Mouse (Mus musculus): Measurements from ENCODE around the gene H2afx. TPM values are rescaled to one million over a fixed set of nuclear protein-coding genes. Genes with fewer than 3 reads are reported as not detected.
"Not testable (repeated sequence)": the region's sequence is repeated elsewhere in the genome, so short reads cannot be mapped to it uniquely, and the experiment has no call there.

H2afx gene
- total and polyA plus RNA-seq, 2 experiments from 2014 or later, result 112 to 145 TPM

DNA sequence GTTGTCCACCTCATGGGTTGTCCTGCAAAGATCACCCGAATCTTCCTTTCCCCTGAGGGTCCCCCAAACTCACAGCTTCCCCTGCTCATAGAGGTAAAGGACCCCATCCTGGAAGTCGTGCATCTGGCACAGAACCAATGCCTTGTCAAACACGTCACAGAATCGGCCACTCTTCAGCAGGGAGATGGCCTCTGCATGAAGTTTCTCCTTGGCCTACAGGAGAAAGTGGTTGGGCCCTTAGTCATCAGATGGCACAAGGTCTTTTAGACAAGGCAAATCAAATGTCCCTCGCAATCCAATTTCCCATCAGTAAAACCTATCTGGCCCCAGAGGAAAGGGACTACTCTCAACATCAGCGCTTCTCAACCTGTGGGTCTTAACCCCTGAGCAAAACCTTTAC lies 18.6 kb downstream of the H2afx start:
- H3K4me2 ChIP-seq (ENCODE audit: low read depth, low read length, poor library complexity, severe bottlenecking), result no peak overlapping the region
- no peaks in the 10 kb centered on the region for H3K4me1 ChIP-seq (ENCODE audit: insufficient read depth, low read length)
- DNase-seq (ENCODE audit: low spot score) (no peak), ATAC-seq (ENCODE audit: low FRiP score) (no peak)
- no peak overlapping the region for H3K9ac ChIP-seq (replicated peaks; ENCODE audit: low read length, poor library complexity, severe bottlenecking)
- H3K9me3 ChIP-seq (ENCODE audit: low read length), result no peaks in the 10 kb centered on the region
- WGBS, result 95% methylated on average over 6 of the region's 6 CpGs
- no peak overlapping the region for H3K27ac ChIP-seq (ENCODE audit: low read depth, low read length)
- no peak overlapping the region for H3K4me3 ChIP-seq (ENCODE audit: low read depth, low read length)
- H3K27me3 ChIP-seq (ENCODE audit: insufficient read depth, low read length), result no peaks in the 10 kb centered on the region
- H3K36me3 ChIP-seq (ENCODE audit: insufficient read depth, low read length), result peaks cover 76% of the 10 kb centered on the region
- TF ChIP-seq CTCF (IDR thresholded peaks at IDR 0.05), result no peak

GRCm38 (mm10) chr9:44357207-44357606 lies 22.7 kb downstream of the H2afx start:
- H3K4me1 ChIP-seq (ENCODE audit: insufficient read depth, low read length), result 0 out of 2 replicates have a peak, but pooled peaks cover 3% of the 10 kb centered on the region
- no peak overlapping the region for H3K4me3 ChIP-seq (ENCODE audit: low read depth, low read length)
- no peaks in the 10 kb centered on the region for H3K9me3 ChIP-seq (ENCODE audit: low read length)
- H3K36me3 ChIP-seq (ENCODE audit: insufficient read depth, low read length), result peaks cover 55% of the 10 kb centered on the region
- DNase-seq (ENCODE audit: low spot score) (no peak), ATAC-seq (ENCODE audit: low FRiP score) (no peak)
- TF ChIP-seq CTCF (IDR thresholded peaks at IDR 0.05), result peak; percentile 63
- WGBS, result 68% methylated on average over 4 of the region's 4 CpGs
- H3K27me3 ChIP-seq (ENCODE audit: insufficient read depth, low read length), result no peaks in the 10 kb centered on the region
- no peak overlapping the region for H3K4me2 ChIP-seq (ENCODE audit: low read depth, low read length, poor library complexity, severe bottlenecking)
- H3K9ac ChIP-seq (replicated peaks; ENCODE audit: low read length, poor library complexity, severe bottlenecking), result no peak overlapping the region
- no peak overlapping the region for H3K27ac ChIP-seq (ENCODE audit: low read depth, low read length)

- WGBS, result under 1% methylated on average over 44 of the region's 44 CpGs
- TF ChIP-seq CTCF (IDR thresholded peaks at IDR 0.05), result peak; percentile 33; the same call in 1 of the 2 replicates
Measured at GRCm38 (mm10) chr9:44361190-44361917, 26.9 kb downstream of the H2afx start, which contains the start of gene Vps11. Gene Vps11, minus strand, starts transcription at chr9:44361670.

GRCm38 (mm10) chr9:44361931-44362330 lies 27.4 kb downstream of the H2afx start:
- H3K9me3 ChIP-seq (ENCODE audit: low read length); H3K27me3 ChIP-seq (ENCODE audit: insufficient read depth, low read length); DNase-seq (ENCODE audit: low spot score); H3K36me3 ChIP-seq (ENCODE audit: insufficient read depth, low read length); H3K9ac ChIP-seq (replicated peaks; ENCODE audit: low read length, poor library complexity, severe bottlenecking); H3K4me1 ChIP-seq (ENCODE audit: insufficient read depth, low read length): not testable (repeated sequence)
- 43% methylated on average over 4 of the region's 4 CpGs for WGBS
- ATAC-seq (ENCODE audit: low FRiP score), result peak; percentile 47; the same call in 1 of the 2 replicates
- Histone ChIP-seq H3K4me2 (ENCODE audit: low read depth, low read length, poor library complexity, severe bottlenecking) (peak overlapping the region; percentile 66), H3K27ac (ENCODE audit: low read depth, low read length) (0 out of 2 replicates have a peak overlapping the region, but pooled peaks have one; percentile 78), H3K4me3 (ENCODE audit: low read depth, low read length) (peak overlapping the region; percentile 65)

More at GRCm38 (mm10) chr9:44361190-44361917, 26.9 kb downstream of the H2afx start, which contains the start of gene Vps11:
- Histone ChIP-seq H3K4me1 (ENCODE audit: insufficient read depth, low read length) (0 out of 2 replicates have a peak, but pooled peaks cover 3% of the 10 kb centered on the region), H3K9me3 (ENCODE audit: low read length) (no peaks in the 10 kb centered on the region), H3K9ac (replicated peaks; ENCODE audit: low read length, poor library complexity, severe bottlenecking) (peak within 1 kb of the TSS; percentile 87), H3K4me3 (ENCODE audit: low read depth, low read length) (peak within 1 kb of the TSS; percentile 65), H3K27me3 (ENCODE audit: insufficient read depth, low read length) (no peaks in the 10 kb centered on the region), H3K27ac (ENCODE audit: low read depth, low read length) (peak within 1 kb of the TSS; percentile 78), H3K4me2 (ENCODE audit: low read depth, low read length, poor library complexity, severe bottlenecking) (peak within 1 kb of the TSS; percentile 66), H3K36me3 (ENCODE audit: insufficient read depth, low read length) (peaks cover 14% of the 10 kb centered on the region)
- peak; percentile 89 for ATAC-seq (ENCODE audit: low FRiP score)
- peak; percentile 97 for DNase-seq (ENCODE audit: low spot score)

DNA sequence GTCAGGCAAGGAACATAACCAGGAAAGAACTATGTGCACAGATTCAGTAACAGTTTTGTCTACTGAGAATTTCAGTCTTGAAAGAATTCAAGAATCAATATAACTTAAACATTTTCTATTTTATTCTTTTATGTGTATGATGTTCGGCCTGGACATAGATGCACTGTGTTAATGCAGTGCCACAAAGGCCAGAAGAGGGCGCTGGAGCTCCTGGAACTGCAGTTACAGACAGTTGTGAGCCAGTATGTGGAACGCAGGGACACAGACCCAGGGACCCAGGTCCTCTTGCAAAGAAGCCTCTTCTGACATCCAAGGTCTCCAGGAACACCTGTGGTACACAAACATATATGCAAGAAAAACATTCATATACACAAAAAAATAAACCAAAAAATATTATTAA lies 30.0 kb downstream of the H2afx start:
- Histone ChIP-seq H3K4me3 (ENCODE audit: low read depth, low read length) (no peak overlapping the region), H3K27me3 (ENCODE audit: insufficient read depth, low read length) (no peaks in the 10 kb centered on the region), H3K4me2 (ENCODE audit: low read depth, low read length, poor library complexity, severe bottlenecking) (no peak overlapping the region), H3K27ac (ENCODE audit: low read depth, low read length) (no peak overlapping the region), H3K9ac (replicated peaks; ENCODE audit: low read length, poor library complexity, severe bottlenecking) (no peak overlapping the region), H3K36me3 (ENCODE audit: insufficient read depth, low read length) (no peaks in the 10 kb centered on the region), H3K4me1 (ENCODE audit: insufficient read depth, low read length) (0 out of 2 replicates have a peak, but pooled peaks cover 3% of the 10 kb centered on the region), H3K9me3 (ENCODE audit: low read length) (no peaks in the 10 kb centered on the region)
- peak; percentile 43 for TF ChIP-seq CTCF (IDR thresholded peaks at IDR 0.05)
- 58% methylated on average over 3 of the region's 3 CpGs for WGBS
- DNase-seq (ENCODE audit: low spot score), result no peak
- no peak for ATAC-seq (ENCODE audit: low FRiP score)

DNA sequence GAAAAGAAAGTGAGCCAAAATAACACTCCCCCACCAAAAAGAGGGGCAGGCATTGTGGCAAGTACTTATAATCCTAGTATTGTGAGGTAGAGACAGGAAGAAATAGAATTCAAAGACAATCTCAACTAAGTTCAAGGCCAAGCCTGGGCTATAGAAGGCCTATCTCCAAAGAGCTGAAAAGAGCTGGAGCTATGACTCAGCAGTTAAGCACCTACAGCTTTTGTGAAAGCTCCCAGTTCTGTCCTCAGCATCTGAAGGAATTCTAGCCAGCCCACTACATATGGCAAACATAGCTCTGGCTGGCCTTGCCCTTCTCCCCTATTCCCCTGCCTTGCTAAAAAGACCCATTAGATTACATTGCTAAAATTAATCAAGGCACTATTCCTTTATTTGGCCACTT lies 38.9 kb downstream of the H2afx start:
- DNase-seq (ENCODE audit: low spot score) (no peak), ATAC-seq (ENCODE audit: low FRiP score) (no peak)

More for the DNA sequence above, 38.9 kb downstream of the H2afx start:
- H3K4me3 ChIP-seq (ENCODE audit: low read depth, low read length), result no peak overlapping the region
- H3K27ac ChIP-seq (ENCODE audit: low read depth, low read length), result no peak overlapping the region
- no peaks in the 10 kb centered on the region for H3K4me1 ChIP-seq (ENCODE audit: insufficient read depth, low read length)
- no peaks in the 10 kb centered on the region for H3K27me3 ChIP-seq (ENCODE audit: insufficient read depth, low read length)
- no peak for TF ChIP-seq CTCF (IDR thresholded peaks at IDR 0.05)
- H3K9me3 ChIP-seq (ENCODE audit: low read length), result no peaks in the 10 kb centered on the region
- no peak overlapping the region for H3K9ac ChIP-seq (replicated peaks; ENCODE audit: low read length, poor library complexity, severe bottlenecking)
- H3K4me2 ChIP-seq (ENCODE audit: low read depth, low read length, poor library complexity, severe bottlenecking), result no peak overlapping the region
- H3K36me3 ChIP-seq (ENCODE audit: insufficient read depth, low read length), result no peaks in the 10 kb centered on the region
